Mouse (Mus musculus) lung, adult 2 months (tissue): ENCODE results near the gene Mrpl9. TPM values are rescaled to one million over a fixed set of nuclear protein-coding genes. Genes with fewer than 3 reads are reported as not detected.

Source experiments
- DNase-seq: peaks from one replicate; pipeline ENCODE4 v3.0.0; 2022
- H3K4me1 ChIP-seq: fragments of 200-500 bp; 2 replicates; pipeline ENCODE4 v1.6.1; 2011; ENCODE audit warnings: low read length; ENCODE audit not compliant: control insufficient read depth, insufficient read depth
- H3K4me3 ChIP-seq: fragments of 200-500 bp; replicated peaks from 2 replicates; pipeline ENCODE3; 2011; ENCODE audit warnings: low read depth, mild to moderate bottlenecking, control low read depth, low read length; ENCODE audit errors: extremely low read depth
- CTCF ChIP-seq: fragments of 200-500 bp; IDR thresholded peaks from 2 replicates; pipeline ENCODE4 v1.5.1; 2011; ENCODE audit warnings: mild to moderate bottlenecking, low read length, control low read depth; ENCODE audit not compliant: insufficient read depth
- POLR2A ChIP-seq: fragments of 200-500 bp; IDR thresholded peaks from 2 replicates; pipeline ENCODE4 v1.6.1; 2011; ENCODE audit warnings: low read depth, mild to moderate bottlenecking, control low read depth, low read length, borderline replicate concordance; ENCODE audit errors: extremely low read depth
- WGBS: fragments of 180-500 bp; shearing (Covaris S2); methylation state at CpG from one replicate; pipeline ENCODE4 v1.1.7; 2018; 5-methylcytosine and 5-hydroxymethylcytosine counted together
- polyA plus RNA-seq: library from polyadenylated mRNA; depleted of rRNA; stranded (reverse); fragments of >200 nt; gene quantifications from 2 replicates; pipeline ENCODE4 v1.2.3, GENCODE M21; 2012; rRNA removed

Mrpl9 gene
- 18.2 and 22.6 TPM in 2 replicates for polyA plus RNA-seq

- TF ChIP-seq CTCF: no peak
- TF ChIP-seq POLR2A: peak; percentile 91
- peak; percentile 89 for DNase-seq
- Histone ChIP-seq H3K4me1 (no peaks in the 10 kb centered on the region), H3K4me3 (peak within 1 kb of the TSS; percentile 97)
- WGBS: 1% methylated on average over 39 of the region's 39 CpGs
Observed at GRCm38 (mm10) chr3:94442951-94443596, at the start of gene Mrpl9. Gene Mrpl9, plus strand, starts transcription at chr3:94443318.

- Histone ChIP-seq H3K4me3 (no peak overlapping the region), H3K4me1 (no peaks in the 10 kb centered on the region)
- TF ChIP-seq POLR2A (no peak), CTCF (no peak)
- no peak for DNase-seq
- 90% methylated on average over 1 of the region's 1 CpGs for WGBS
Observed at GRCm38 (mm10) chr3:94396336-94396735, 46.8 kb upstream of the Mrpl9 start.

GRCm38 (mm10) chr3:94396851-94397250, 46.3 kb upstream of the Mrpl9 start:
- WGBS: 75% methylated on average over 4 of the region's 4 CpGs
- Histone ChIP-seq H3K4me3 (no peak overlapping the region), H3K4me1 (no peaks in the 10 kb centered on the region)
- TF ChIP-seq CTCF: no peak
- TF ChIP-seq POLR2A: no peak
- no peak for DNase-seq

GRCm38 (mm10) chr3:94398217-94398616, 44.9 kb upstream of the Mrpl9 start, which contains the start of gene Lingo4:
Gene Lingo4, plus strand, starts transcription at chr3:94398517.
- no peak within 1 kb of the TSS for H3K4me3 ChIP-seq
- no peaks in the 10 kb centered on the region for H3K4me1 ChIP-seq
- WGBS: 63% methylated on average over 6 of the region's 6 CpGs
- TF ChIP-seq CTCF: no peak
- no peak for TF ChIP-seq POLR2A
- no peak for DNase-seq

- WGBS: 4% methylated on average over 20 of the region's 20 CpGs
- DNase-seq: no peak
- Histone ChIP-seq H3K4me1 (no peaks in the 10 kb centered on the region), H3K4me3 (no peak overlapping the region)
- TF ChIP-seq CTCF (no peak), POLR2A (no peak)
Observed at GRCm38 (mm10) chr3:94398943-94399481, 44.1 kb upstream of the Mrpl9 start.

GRCm38 (mm10) chr3:94399663-94400310, 43.3 kb upstream of the Mrpl9 start:
- no peak overlapping the region for H3K4me3 ChIP-seq
- no peak for TF ChIP-seq CTCF
- TF ChIP-seq POLR2A: no peak
- 43% methylated on average over 5 of the region's 5 CpGs for WGBS
- no peak for DNase-seq
- H3K4me1 ChIP-seq: no peaks in the 10 kb centered on the region

- TF ChIP-seq POLR2A: no peak
- no peak for DNase-seq
- Histone ChIP-seq H3K4me3 (no peak overlapping the region), H3K4me1 (no peaks in the 10 kb centered on the region)
- 53% methylated on average over 8 of the region's 8 CpGs for whole genome bisulfite sequencing
Observed at GRCm38 (mm10) chr3:94402451-94402850, 40.7 kb upstream of the Mrpl9 start.

GRCm38 (mm10) chr3:94404366-94405054, 38.6 kb upstream of the Mrpl9 start:
- 20% methylated on average over 7 of the region's 7 CpGs for WGBS
- no peak for DNase-seq

GRCm38 (mm10) chr3:94405561-94405960, 37.6 kb upstream of the Mrpl9 start:
- TF ChIP-seq POLR2A (no peak), CTCF (no peak)
- peak; percentile 24 for DNase-seq
- Histone ChIP-seq H3K4me1 (no peaks in the 10 kb centered on the region), H3K4me3 (no peak overlapping the region)
- 53% methylated on average over 4 of the region's 4 CpGs for WGBS

More at GRCm38 (mm10) chr3:94404366-94405054, 38.6 kb upstream of the Mrpl9 start:
- no peak for TF ChIP-seq CTCF
- TF ChIP-seq POLR2A: no peak
- Histone ChIP-seq H3K4me3 (no peak overlapping the region), H3K4me1 (no peaks in the 10 kb centered on the region)

- peak overlapping the region; percentile 61 for H3K4me3 ChIP-seq
- TF ChIP-seq CTCF: no peak
- TF ChIP-seq POLR2A: no peak
- no peaks in the 10 kb centered on the region for H3K4me1 ChIP-seq
- 6% methylated on average over 25 of the region's 25 CpGs for WGBS
- no peak for DNase-seq
Observed at GRCm38 (mm10) chr3:94412530-94412929, 30.6 kb upstream of the Mrpl9 start.
